Mouse (Mus musculus): Measurements from ENCODE around the gene Col6a2. TPM values are rescaled to one million over a fixed set of nuclear protein-coding genes. Genes with fewer than 3 reads are reported as not detected.

Gene Col6a2
- 34.7 and 42.3 TPM in 2 replicates for polyA plus RNA-seq (2012; ENCODE audit: insufficient read depth, insufficient read length, missing spikeins)

DNA sequence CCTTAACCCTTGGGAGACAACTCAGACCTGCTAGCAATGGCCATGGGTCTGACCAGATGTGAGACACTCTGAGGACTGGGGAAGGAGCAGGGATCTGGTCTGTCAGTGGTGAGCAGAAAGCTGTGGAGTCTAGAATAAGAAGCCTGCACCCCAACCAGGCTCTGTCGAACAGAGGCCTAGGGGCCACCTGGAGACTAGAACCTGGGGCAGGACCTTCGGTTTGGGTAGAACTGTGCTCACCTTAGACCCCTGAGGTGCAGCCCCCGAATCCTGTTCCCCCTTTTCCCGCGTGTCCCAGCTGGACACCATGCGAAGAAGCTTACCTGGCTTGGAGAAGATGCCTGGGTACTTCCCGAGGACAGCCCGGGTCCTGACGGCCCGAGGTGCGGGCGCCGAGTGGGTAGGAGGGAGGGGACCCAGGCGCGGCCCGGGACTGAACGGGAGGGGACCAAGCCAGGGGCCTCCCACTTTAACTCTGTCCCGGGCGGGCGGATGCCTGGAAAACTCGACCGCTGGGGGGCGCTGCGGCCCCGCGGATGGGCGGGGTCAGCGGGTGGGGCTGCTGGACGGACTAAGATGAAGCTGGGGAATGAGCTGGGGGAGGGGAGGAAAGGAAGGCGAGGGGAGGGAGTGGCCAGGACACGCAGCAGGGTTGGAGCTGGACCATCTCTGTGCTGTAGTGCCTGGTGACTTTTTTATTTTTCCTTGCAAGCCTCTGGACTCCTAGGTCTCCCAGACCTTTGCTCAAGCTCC, at the start of gene Col6a2:
Col6a2 (minus strand) TSS at position 703 of the 753 bp plus-strand sequence.
- H3K4me1 ChIP-seq (ENCODE audit: control insufficient read depth, insufficient read depth, insufficient read length, low read length): no peaks in the 10 kb centered on the region
- peak within 1 kb of the TSS; percentile 48 for H3K4me3 ChIP-seq (ENCODE audit: insufficient read depth, low read depth, low read length)
- peak within 1 kb of the TSS; percentile 23 for H3K27ac ChIP-seq (replicated peaks; ENCODE audit: low read depth, low read length)

DNA sequence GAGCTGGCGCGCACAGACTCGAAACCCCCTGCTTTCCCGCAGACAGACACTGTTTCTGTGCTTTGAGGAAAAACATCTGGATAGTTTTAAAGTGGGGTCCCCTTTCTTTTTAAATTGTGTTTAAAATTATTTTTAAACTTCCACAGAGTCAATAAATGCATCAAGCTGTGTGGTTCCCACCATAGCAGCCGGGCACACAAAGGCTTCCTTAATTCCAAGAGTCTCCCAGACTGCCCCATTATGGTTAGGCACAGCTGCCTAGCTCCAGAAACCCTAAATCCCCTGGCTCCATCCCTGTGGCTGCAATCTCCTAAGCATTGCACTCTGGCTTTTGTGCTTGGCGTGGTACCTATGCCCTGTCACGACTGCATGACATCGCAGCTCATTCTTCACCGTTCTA, 48.5 kb upstream of the Col6a2 start:
- H3K27ac ChIP-seq (replicated peaks; ENCODE audit: low read depth, low read length): no peak overlapping the region
- no peak overlapping the region for H3K4me3 ChIP-seq (ENCODE audit: insufficient read depth, low read depth, low read length)
- H3K4me1 ChIP-seq (ENCODE audit: control insufficient read depth, insufficient read depth, insufficient read length, low read length): peaks cover 7% of the 10 kb centered on the region

DNA sequence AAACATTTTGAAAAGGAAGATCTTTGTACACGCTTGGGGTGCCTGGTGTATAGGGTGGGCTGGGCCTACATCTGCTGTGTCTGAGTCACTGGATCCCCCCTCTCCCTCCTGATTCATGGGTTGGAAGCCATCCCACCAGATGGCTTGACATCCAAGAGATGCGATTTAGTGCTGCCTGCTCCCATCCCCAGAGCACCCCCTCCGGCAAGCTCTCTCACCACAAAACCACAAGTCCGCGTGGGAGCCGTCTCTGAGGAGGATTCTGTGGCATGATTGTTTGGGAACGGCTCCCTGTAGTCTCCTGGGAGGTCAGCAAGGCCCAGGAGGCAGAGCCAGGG, 45.5 kb upstream of the Col6a2 start:
- peaks cover 12% of the 10 kb centered on the region for H3K4me1 ChIP-seq (ENCODE audit: control insufficient read depth, insufficient read depth, insufficient read length, low read length)
- H3K27ac ChIP-seq (replicated peaks; ENCODE audit: low read depth, low read length): peak overlapping the region; percentile 12; the same call in 1 of the 2 replicates
- no peak overlapping the region for H3K4me3 ChIP-seq (ENCODE audit: insufficient read depth, low read depth, low read length)

DNA sequence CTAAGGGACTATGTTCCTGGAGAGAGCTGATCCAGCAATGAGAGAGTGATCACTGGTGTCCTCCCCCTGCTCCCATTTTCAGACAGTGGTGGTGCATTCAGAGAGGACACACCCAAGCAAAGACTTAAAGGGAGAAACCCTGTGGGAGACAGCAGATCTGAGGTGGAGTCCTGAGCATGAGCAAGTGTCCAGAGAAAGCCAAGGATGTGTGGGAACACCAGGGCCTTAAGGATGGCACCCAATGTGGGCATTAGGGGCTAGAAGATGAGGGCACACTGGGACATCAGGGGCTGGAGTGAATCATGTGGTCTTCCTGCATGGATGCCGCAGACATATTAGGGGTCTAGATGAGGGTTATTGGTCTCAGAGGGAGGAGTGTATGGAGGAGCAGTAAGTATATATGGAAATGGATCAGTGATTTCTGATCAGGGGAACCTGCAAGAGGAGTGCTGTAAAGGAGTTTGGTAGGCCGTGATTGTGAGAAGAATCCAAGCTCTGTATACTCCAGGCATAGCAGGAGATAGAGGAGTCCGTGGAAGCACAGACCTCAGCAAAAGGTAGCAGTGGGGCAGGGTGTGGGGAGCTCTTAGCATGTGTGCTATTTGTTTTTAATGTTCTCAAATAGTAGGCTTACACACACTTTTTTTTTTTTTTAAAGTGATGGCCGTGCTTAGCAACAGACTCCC, 45.0 kb upstream of the Col6a2 start:
- peaks cover 12% of the 10 kb centered on the region for H3K4me1 ChIP-seq (ENCODE audit: control insufficient read depth, insufficient read depth, insufficient read length, low read length)
- peak overlapping the region; percentile 35 for H3K27ac ChIP-seq (replicated peaks; ENCODE audit: low read depth, low read length)
- H3K4me3 ChIP-seq (ENCODE audit: insufficient read depth, low read depth, low read length): no peak overlapping the region

DNA sequence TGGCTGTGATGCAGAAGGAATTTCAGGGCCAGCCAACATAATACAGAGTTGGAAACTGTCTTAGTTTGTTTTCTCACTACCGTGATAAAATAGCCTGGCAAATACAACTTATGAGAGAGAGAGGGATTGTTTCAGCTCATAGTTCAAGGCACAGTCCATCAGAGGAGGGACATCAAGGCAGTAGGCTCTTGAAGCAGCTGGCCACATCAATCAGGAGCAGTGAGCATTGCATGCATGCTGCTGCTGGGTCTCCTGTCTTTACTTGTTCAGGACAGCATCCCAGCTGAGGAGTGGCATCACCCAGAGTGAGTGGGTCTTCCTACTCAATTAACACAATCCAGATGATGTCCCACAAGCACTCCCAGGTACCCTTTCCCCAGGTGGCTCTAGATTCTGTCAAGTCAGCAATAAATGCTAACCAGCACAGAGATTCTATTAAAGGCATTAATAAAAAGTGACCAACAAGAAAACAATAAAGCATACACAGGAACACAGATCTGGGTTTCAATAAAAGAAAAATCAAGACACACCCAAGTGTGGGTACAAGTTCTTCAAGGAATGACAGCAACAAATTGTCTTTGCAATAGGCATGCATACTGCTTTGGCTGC, 43.9 kb upstream of the Col6a2 start:
- Histone ChIP-seq H3K4me3 (ENCODE audit: insufficient read depth, low read depth, low read length) (no peak overlapping the region), H3K4me1 (ENCODE audit: control insufficient read depth, insufficient read depth, insufficient read length, low read length) (peaks cover 12% of the 10 kb centered on the region), H3K27ac (replicated peaks; ENCODE audit: low read depth, low read length) (no peak overlapping the region)

DNA sequence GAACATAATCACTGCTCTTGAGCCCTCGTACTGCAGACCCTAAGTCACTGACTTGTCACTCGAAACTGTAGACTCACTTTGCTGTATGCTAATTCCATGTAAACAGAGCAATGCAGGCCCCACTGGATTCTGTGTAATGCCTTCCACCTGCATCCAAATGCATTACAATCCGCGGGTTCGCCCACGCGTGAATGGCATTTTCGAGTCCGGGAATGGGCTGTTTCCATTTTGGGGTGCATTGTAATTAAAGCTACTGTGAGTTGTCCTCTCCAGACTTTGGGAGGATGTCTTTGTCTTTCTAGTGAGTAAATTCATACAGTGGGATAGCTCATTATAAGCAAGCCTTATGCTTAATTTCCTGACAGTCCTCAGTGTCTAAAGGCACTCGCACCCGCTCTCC, 42.1 kb upstream of the Col6a2 start:
- Histone ChIP-seq H3K4me1 (ENCODE audit: control insufficient read depth, insufficient read depth, insufficient read length, low read length) (peaks cover 12% of the 10 kb centered on the region), H3K27ac (replicated peaks; ENCODE audit: low read depth, low read length) (no peak overlapping the region), H3K4me3 (ENCODE audit: insufficient read depth, low read depth, low read length) (no peak overlapping the region)

DNA sequence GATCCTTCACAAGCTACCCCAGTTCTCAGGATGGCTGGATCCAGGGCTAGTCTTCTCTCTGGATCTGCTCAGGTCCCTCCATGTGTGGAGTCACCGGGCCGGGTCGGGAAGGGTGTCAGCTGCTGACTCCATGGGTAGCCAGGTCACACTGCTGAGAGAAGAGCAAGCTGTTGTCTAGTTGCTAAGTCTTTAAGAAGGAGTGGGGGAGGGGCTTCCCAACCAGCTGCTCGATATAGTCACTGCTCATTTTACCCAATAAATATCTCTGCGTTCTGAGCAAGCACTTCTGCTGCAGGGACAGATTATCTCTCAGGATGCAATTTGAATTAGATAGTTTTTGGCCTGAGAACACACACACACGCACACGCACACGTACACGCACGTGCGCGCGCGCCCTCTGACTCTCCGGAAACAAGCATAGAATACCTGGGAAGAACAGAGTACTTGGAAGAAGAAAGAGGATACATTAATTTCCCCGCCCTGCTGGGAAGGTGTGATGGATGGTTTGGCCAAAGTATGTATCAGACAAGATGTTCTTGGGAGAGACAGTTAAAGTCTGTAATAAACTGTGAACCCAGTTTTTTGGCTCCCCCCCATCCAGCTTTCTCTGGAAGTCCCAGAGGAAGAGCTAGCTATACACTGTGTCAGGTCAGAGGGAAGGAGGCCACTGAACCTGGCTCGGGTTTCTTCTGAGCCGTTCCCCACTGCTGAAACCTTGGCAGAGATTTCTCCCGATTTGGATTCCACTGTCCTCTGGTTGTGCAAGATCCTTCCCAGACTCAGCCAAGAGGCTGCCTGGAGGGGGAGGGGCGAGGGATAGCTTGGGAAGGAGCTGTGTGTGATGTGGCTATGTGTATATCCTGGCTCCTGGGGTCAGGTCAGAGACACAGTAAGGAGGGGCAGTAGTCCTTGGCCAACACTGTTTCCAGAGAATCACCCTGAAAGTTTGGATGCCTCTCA, 41.0 kb upstream of the Col6a2 start:
- no peak overlapping the region for H3K27ac ChIP-seq (replicated peaks; ENCODE audit: low read depth, low read length)
- peaks cover 12% of the 10 kb centered on the region for H3K4me1 ChIP-seq (ENCODE audit: control insufficient read depth, insufficient read depth, insufficient read length, low read length)
- H3K4me3 ChIP-seq (ENCODE audit: insufficient read depth, low read depth, low read length): no peak overlapping the region

DNA sequence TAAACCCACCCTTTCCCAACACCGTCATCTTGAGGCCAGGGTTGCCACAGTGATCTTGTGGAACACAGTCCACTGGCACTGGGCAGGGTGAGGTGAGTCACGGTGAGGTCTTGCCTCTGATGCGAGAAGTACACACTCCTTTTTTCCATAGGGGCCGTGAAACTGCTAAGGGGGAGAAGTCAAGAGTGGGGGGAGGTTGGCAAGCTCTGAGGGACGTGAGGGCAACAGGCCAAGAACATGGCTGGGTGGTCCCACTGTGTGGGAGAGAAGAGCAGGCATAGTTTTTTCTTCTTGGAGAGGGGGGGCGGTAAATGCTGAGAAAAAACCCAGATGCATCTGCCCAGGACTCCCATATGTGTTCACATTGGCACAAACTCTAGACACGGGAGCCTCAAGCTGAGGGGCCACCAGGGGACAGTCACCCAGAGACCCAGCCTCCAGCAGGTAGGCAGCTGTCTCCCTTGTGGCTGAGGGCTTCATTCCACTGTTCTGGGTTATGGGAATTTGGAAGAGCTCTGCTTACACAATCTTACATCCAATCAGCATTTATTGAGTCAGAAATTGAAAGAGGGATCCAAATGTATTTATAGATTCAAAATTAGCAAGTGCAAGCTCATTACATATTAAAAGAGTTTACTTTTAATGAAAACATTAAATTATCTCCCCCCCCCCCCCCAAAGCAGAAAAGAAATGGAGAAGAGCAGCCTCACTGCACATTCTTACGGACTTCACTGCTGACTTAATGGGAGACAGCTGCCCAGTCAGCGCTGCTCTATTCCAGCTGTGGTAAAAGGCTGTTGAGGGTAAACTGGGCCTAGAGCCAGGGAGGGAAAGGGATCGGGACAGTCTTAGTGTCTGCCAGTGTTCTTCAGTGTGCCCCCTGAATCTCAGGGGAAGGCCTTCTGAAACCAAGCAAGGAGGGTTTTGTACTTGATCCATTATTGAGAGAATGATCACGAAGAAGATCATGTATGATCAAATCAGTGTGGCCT, 30.2 kb upstream of the Col6a2 start:
- Histone ChIP-seq H3K27ac (replicated peaks; ENCODE audit: low read depth, low read length) (no peak overlapping the region), H3K4me3 (ENCODE audit: insufficient read depth, low read depth, low read length) (no peak overlapping the region), H3K4me1 (ENCODE audit: control insufficient read depth, insufficient read depth, insufficient read length, low read length) (peaks cover 7% of the 10 kb centered on the region)

DNA sequence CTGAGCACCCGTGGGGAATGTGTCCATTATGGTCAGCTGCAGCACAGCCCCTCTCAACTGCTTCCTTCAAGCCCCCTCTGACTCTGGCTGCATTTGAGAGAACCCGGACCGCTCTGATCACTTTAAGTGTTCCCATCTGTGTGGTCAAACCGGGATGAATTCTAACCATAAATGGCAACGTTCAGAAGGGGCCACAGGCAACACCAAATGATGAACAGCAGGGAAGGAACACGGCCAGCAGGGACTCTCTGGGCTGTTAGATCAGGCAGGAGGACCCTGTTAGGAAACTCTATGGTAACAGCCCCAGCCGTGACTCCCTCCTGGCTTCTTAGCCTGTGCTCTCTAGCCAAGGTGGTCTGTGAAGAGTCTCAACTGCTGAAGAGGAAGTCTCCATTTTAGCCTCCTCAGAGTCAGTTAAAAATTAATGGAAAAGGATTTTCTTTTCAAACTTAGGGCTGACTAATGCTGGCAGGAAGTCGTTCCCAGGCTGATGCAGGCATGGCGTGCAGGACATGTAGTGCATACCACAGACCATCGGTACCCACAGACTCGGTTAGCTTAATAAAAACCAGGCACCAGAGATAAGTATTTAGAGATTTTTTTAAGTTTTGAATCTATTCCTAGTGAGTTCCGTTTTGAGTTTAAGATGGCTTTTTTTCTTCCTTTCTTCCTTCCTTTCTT, 27.4 kb upstream of the Col6a2 start:
- no peak overlapping the region for H3K4me3 ChIP-seq (ENCODE audit: insufficient read depth, low read depth, low read length)
- peaks cover 10% of the 10 kb centered on the region for H3K4me1 ChIP-seq (ENCODE audit: control insufficient read depth, insufficient read depth, insufficient read length, low read length)
- no peak overlapping the region for H3K27ac ChIP-seq (replicated peaks; ENCODE audit: low read depth, low read length)

DNA sequence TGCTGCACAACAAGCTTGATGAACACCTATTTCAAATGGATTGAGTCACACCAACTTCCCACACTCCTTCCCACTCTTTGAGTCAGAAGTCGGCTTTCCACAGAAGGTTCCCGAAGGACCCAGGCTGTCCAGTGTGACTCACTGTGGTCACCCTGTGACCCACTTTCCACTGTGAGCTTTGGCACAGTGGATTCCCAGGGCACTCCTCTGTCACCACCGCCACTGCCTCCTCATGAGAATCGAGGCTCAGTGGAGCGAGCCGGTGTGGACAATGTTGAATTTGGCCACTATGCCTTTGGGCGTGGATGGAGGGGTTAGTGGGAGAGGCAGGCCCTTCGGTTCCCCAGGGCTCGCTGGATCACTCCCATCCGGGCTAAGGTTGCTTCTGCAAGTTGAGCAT, 25.3 kb upstream of the Col6a2 start:
- Histone ChIP-seq H3K27ac (replicated peaks; ENCODE audit: low read depth, low read length) (peak overlapping the region; percentile 28; the same call in 1 of the 2 replicates), H3K4me1 (ENCODE audit: control insufficient read depth, insufficient read depth, insufficient read length, low read length) (peaks cover 11% of the 10 kb centered on the region), H3K4me3 (ENCODE audit: insufficient read depth, low read depth, low read length) (no peak overlapping the region; the same call in 1 of the 2 replicates)

DNA sequence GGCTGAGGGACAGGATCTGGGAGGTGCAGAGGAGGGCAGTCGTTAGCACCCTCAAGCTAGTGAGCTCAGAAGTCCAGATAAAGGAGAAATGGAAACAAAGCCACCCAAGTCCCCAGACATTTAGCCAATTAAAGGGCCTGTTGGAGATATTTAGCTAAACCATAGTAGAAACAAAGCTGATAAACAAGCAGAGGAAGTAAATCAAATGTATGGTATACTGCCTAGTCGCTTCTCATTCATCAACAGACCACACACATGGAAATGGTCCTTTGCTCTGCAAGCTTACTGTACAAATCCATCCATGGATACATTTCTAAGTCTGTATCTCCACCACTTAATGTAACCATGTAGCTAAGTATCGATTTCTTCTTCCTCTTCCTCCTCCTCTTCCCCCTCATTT, 24.0 kb upstream of the Col6a2 start:
- H3K4me1 ChIP-seq (ENCODE audit: control insufficient read depth, insufficient read depth, insufficient read length, low read length): peaks cover 18% of the 10 kb centered on the region
- H3K4me3 ChIP-seq (ENCODE audit: insufficient read depth, low read depth, low read length): no peak overlapping the region
- H3K27ac ChIP-seq (replicated peaks; ENCODE audit: low read depth, low read length): no peak overlapping the region

DNA sequence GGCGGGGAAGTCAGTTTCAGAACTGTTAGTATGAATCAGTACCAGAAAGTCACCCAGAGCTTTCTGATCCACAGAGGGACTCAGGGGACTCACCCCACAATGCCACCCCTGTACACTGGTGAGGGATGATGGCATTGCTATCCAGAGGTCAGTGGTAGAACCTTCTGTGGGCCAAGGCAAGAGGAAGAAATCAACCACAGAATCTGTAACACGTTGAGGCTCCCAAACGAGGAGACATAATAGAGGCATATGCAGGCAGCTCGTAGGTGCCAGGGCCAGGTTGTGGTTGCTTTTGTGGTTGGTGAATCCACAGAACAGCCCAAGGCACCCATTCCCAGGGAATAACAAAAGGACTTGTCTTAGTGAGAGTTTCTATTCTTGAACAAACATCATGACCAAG, 22.3 kb upstream of the Col6a2 start:
- no peak overlapping the region for H3K4me3 ChIP-seq (ENCODE audit: insufficient read depth, low read depth, low read length)
- no peak overlapping the region for H3K27ac ChIP-seq (replicated peaks; ENCODE audit: low read depth, low read length)
- H3K4me1 ChIP-seq (ENCODE audit: control insufficient read depth, insufficient read depth, insufficient read length, low read length): peaks cover 22% of the 10 kb centered on the region

DNA sequence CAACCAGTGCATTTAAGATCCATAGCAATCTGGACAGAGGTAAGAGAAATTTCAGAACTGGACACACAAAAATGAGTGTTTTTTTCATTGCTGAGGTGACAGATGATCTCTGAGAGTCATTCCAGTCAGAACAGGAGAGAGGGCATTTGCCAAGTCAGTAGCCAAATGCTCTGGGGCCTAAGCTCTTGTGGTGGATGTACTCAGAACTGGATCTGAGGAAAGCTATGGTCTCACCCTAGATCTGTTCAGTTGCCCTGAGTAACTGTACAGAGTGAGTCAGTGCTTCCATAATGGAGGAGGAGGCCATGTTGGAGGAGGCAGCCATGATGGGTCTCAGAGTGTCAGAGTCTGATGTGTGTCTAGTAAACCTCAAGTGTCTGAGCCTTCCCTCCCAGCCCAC, 21.6 kb upstream of the Col6a2 start:
- Histone ChIP-seq H3K4me1 (ENCODE audit: control insufficient read depth, insufficient read depth, insufficient read length, low read length) (peaks cover 22% of the 10 kb centered on the region), H3K27ac (replicated peaks; ENCODE audit: low read depth, low read length) (no peak overlapping the region), H3K4me3 (ENCODE audit: insufficient read depth, low read depth, low read length) (no peak overlapping the region)

Data from brown adipose tissue, adult 24 weeks (tissue).